Mouse (Mus musculus) erythroblast, embryonic 14.5 days (primary cell): ENCODE data around the gene Mrpl28.

ENCODE experiments used
- GATA1 ChIP-seq: IDR thresholded peaks from 2 replicates; pipeline ENCODE4 v1.6.1; 2012; ENCODE audit warnings: low read length, inconsistent platforms, mixed read lengths
- TAL1 ChIP-seq: IDR thresholded peaks from 3 replicates; pipeline ENCODE4 v1.6.1; 2012; ENCODE audit warnings: low read length, inconsistent platforms, mixed read lengths

DNA sequence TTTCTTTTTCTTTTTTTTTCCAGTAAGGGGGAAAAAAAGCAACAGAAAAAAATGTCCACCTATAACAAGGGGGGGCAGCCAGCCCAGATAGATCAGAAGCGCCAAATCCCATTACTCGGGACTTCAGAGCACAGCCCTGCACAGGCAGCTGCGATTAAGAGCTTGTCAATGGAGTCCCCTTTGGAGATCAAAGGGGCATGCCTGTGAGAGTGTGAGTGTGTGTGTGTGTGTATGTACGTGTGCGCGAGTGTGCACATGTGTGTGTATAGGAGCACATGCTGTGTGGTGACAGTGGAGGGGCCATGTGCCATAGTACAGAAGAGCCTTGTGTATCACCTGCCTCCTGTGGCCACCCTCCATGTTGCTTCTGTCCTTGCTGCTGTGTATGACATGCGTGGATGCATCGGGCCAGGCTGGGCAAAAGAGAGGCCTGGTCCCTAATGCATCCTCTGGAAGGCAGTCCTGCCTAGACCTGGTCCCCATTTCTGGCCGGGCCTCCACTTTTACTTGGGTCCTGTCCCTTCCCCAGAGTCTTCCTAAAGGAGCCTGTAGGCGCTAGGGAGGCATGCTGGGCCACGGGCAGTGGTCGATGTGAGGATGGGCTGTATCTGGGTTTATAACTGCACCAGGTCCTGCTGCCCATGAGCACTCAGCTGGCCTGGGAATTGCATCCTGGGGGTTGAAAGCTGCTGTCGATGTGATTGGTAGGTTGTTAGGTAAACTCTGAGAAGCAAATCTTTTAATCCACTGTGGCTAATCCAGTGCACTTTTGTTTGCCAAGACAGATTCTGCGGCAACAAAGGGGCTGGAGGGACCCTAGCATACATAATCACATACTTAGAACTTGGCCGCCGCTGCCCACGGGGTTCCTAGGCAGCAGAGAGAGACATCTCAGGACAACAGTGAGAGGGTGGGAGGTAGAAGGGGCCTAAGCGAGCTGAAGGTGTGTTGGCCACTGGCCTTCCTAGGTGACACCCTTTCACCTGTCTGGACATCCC, 8.9 kb downstream of the Mrpl28 start:
- TF ChIP-seq GATA1 (no peak), TAL1 (no peak)
